Mouse (Mus musculus): ENCODE data around the gene St6galnac3.

The St6galnac3 gene

DNA sequence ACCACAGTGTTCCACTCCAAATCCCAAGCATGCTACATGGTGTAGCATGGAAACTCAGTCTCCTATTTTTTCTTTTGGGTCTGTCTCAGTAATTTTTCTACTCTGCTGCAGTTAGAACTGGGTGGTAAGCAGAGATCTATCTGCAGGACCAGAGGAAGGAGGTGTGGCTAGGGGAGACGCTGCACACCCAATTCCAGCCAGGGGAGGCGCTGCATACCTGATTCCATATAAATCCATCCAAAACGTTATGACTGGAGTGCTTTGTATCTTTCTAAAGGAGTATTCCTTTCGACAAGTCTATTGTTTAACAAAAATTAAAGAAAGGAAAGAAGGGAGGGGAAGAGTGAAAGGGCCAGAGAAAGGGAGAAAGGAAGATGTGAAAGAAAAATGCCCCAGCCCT is 476.9 kb downstream of the St6galnac3 start:
- ChIA-PET CTCF (interaction anchor here in 3 of 4 experiments (0.6 to 1.8 kb wide), 3 partner anchors 12 to 297 kb away, joined by 3 to 6 read pairs (median 4); no protein-coding TSS in a partner anchor), POLR2A (no interaction called here)

DNA sequence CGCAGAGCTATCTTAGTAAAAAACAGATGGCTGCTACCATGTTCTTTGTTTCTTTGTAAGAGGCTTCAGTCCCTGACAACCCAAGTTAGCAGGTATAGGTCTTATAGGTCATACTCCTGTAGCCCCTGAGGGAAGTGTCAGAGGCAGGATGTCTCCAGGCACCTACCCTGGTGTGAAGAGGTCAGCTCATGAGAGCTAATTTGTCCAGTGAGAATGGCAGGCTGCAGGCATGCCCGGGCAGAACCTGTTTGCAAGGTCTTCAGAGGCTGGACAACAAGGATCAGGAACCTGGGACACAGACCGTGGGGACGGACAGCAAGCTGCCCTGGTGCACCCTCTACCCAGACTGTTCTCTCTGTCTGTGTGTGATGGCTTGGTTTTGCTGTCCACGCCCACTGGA is 482.4 kb downstream of the St6galnac3 start:
- ChIA-PET CTCF (interaction anchor here in 1 of 4 experiments (1.8 kb wide), 1 partner anchor 8 kb away, joined by 7 read pairs; no protein-coding TSS in a partner anchor), POLR2A (interaction anchor here in 3 of 4 experiments (0.5 to 1.7 kb wide), 8 partner anchors 8 to 702 kb away, joined by 3 to 14 read pairs (median 4); partner anchors contain the start of gene Acadm (in 1 of the 3))

DNA sequence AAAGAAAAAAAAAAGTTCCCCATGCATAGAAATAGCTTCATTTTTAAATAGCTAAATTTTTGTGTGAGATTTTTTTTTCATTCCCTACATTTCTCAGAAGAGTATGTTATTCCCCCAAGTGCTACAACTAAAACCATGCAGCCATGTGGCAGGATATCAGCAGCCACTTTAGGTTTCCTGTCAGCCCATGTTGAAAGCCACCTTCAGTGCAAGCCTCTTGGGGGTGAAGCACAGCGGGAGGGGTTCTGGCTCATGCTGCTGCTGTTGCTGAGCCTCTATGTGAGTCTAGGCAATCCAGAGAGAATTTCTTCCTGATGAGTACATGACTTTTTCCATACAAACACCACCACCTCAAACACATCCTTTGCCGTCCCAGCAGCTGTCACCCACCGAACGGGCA is 483.8 kb downstream of the St6galnac3 start:
- ChIA-PET POLR2A (no interaction called here), CTCF (interaction anchor here in 1 of 4 experiments (0.6 kb wide), 1 partner anchor 415 kb away, joined by 4 read pairs; no protein-coding TSS in a partner anchor)

DNA sequence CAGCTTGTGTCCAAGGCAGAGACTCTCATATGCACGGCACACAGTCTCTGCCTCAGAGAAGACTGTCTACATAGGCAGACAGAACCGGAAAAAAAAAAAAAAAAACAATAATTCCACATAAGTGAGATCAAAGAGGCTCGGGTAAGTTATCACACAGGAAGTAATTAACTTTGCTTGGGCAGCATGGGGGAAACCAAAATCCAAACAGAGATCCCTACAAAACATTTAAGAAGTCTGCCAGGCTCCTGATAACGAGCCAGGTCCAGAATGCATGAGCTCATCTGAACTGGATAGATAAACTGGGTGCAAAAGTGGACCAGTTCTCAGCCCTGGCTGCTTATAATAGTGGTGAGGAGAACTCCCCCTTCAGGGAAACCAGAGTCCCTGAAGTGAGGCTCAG is 484.6 kb downstream of the St6galnac3 start:
- CTCF ChIA-PET = interaction anchor here in 2 of 4 experiments (0.6 to 0.7 kb wide), 2 partner anchors 56 to 167 kb away, joined by 3 to 9 read pairs; no protein-coding TSS in a partner anchor
- POLR2A ChIA-PET = interaction anchor here in 2 of 4 experiments (0.7 kb wide), 2 partner anchors 10 to 123 kb away, joined by 3 to 4 read pairs; no protein-coding TSS in a partner anchor

DNA sequence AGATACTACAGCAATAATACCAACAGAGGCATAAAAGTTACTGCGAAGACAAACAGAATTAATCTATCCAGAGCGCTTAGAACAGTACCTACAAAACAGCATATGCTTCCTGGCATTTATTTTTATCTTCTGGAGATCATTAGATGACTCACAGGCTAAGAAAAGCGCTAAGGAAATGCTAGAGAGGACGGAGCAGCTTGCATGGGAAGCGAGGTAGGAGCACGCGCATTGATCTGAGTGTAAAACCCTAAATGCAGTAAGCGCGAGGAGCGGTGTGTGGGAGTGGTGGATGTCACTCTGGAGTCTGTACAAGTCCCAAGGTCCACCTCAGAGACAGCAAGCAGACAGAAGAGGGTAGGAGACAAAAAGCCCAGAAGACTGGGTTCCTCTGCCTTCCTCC is 486.6 kb downstream of the St6galnac3 start:
- POLR2A ChIA-PET = interaction anchor here in 2 of 4 experiments (0.5 to 0.6 kb wide), 2 partner anchors 69 to 326 kb away, joined by 3 to 4 read pairs; no protein-coding TSS in a partner anchor
- CTCF ChIA-PET = interaction anchor here in 1 of 4 experiments (0.5 kb wide), 1 partner anchor 84 kb away, joined by 4 read pairs; no protein-coding TSS in a partner anchor

DNA sequence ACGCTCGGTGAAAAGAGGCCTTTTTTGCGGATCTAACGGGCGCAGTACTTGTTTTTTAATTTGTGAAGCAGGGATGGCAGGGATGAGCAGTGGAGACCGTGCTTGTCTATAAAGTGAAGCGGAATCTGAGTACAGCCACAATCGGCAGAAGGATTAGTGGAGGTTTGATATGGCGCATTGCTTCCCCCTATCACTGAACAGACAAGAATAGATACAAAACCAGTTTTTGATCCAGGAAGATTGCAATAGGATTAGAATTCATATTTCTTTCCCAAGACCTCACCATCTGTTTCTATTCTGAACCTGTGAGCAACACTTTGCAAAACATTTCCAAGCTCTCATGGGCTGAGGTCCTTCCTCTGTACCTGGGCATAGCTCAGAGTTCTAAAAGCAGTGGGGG is 488.7 kb downstream of the St6galnac3 start:
- ChIA-PET CTCF (interaction anchor here in 2 of 4 experiments (0.6 to 2.0 kb wide), 4 partner anchors 12 to 539 kb away, joined by 3 to 4 read pairs (median 3); no protein-coding TSS in a partner anchor), POLR2A (interaction anchor here in 1 of 4 experiments (0.7 kb wide), 1 partner anchor 315 kb away, joined by 3 read pairs; no protein-coding TSS in a partner anchor)

DNA sequence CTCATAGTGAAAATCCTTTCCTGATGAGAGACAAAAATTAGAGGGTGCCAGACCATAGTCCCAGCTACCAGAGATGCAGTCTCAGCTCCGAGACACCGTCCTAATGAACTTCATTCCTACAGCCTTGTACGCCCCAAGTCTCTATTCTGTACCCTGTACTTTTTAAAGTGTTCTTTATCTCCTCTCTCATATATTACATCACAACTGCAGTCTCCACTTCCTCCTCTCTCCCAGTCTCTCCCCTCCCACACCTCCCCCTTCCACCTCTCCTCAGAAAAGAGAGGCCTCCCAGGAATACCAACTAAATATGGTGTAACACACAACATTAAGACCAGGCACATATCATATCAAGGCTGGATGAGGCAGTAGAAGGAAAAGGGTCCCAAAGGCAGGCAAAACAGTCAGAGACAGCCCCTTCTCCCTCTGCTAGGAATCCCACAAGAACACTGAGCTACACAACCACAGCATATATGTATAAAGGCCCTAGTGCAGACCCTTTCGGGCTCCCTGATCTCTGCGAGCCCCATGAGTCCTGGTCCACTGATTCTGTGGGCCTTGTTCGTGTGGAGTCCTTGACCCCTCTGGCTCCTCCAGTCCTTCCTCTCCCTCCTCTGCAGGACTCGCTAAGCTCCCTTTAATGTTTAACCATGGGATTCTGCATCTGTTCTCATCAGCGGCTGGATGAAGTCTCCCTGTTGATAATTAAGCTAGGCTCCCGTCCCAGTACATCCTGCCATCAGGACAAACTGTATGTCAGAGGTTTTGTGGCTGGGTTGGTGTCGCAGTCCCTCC is 502.2 kb downstream of the St6galnac3 start:
- ChIA-PET CTCF (interaction anchor here in 1 of 4 experiments (1.3 kb wide), 1 partner anchor 28 kb away, joined by 4 read pairs; no protein-coding TSS in a partner anchor), POLR2A (interaction anchor here in 1 of 4 experiments (0.6 to 0.8 kb wide), 2 partner anchors 21 to 585 kb away, joined by 3 to 4 read pairs; no protein-coding TSS in a partner anchor)

DNA sequence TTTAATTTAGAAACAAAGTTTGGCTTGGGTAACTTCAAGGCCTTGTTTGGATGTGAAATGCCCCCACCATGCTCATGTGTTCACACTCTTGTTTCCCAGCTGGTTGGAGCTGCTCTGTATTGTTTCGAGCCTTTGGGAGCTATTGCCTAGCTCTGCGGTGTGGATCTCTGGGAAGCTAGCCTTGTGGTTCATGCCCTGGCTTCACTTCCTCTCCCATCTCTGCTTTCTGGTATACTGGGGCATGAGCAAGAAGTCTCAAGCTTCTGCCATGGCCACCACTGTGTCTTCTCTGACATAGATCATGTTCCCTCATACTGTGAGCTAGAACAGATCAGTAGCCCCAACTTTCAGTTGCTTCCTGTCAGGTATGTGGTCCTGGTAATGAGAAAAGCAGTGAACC is 505.6 kb downstream of the St6galnac3 start:
- POLR2A ChIA-PET = interaction anchor here in 1 of 4 experiments (0.7 to 1.0 kb wide), 3 partner anchors 10 to 1364 kb away, joined by 3 to 5 read pairs (median 3); no protein-coding TSS in a partner anchor
- CTCF ChIA-PET = interaction anchor here in 1 of 4 experiments (0.6 kb wide), 1 partner anchor 225 kb away, joined by 3 read pairs; no protein-coding TSS in a partner anchor

DNA sequence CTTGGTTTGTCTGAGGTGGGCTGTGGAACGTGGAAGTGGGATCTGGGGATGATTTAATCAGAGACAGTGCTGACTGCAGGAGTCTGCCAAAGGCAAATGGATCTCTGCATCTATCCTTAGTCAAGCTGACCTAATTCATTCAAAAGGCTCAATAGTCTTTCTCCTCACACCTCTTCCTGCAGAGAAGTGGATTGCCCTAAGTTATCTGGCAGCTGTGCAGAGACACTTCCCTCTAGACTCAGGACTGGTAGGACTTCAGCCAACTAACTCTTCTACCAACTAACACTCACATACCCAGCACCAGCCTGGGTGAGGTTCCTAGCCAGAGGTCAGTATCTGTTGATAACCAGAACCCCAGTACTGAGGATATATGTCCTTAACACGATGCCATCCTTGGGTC is 516.8 kb downstream of the St6galnac3 start:
- POLR2A ChIA-PET = interaction anchor here in 1 of 4 experiments (1.2 kb wide), 1 partner anchor 11 kb away, joined by 3 read pairs; no protein-coding TSS in a partner anchor
- CTCF ChIA-PET = no interaction called here

DNA sequence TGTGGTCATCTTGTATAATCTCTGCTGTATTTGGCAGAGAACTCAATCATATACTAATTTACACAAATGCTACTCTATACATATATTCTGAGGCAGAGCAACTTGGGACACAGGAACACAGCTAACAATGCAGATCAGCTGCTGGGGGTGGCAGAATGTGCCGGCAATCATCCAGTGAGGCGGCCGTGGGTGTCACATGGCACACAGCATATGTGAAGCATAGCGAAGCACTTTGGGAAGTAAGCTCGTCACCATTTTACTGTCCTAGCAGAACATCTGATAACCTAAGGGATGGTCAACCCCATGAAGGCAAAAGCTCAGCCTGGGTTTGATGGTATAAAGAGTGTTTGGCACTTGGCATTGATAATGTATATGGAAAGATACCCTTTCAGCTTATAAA is 520.9 kb downstream of the St6galnac3 start:
- ChIA-PET CTCF (no interaction called here), POLR2A (no interaction called here)

DNA sequence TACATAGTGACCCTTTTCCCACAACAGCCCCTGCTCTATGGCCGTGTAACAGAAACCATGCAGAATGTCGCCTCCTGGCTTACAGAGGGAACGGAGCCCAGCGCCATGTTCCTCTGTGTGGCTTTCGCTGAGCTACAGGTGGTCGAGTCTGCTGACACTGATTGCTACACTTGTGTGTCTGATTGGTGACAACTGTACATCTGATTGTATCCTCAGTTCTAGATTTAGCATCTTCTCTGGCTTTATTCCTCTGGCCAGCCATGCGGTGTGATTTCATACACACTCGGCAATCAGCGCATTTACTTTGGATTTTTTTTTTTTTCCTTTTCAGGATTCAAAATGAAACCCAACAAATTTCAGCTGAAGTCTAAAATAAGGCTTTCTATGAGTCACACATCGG is 523.1 kb downstream of the St6galnac3 start:
- POLR2A ChIA-PET = interaction anchor here in 1 of 4 experiments (0.7 to 0.8 kb wide), 3 partner anchors 21 to 525 kb away, joined by 3 read pairs; no protein-coding TSS in a partner anchor
- CTCF ChIA-PET = no interaction called here

DNA sequence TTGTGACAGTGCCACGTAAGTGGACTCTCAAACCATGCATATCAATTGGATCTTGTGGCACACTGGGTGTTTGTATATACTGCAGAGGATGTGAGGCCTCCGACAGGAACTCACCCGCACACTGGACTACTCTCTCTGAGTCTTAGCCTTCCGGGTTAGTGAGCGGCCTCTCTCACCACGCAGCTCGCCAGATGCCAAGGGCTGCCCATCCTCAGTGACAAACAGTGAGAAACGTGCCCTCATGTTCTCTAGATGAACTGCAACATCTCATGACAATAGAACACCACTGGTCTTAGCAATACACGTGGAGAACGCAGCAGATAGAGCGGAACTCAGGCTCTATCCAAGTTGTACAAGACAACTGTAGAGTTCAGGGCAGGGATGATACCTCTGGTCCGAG is 524.2 kb downstream of the St6galnac3 start:
- POLR2A ChIA-PET = interaction anchor here in 1 of 4 experiments (0.8 to 1.3 kb wide), 2 partner anchors 11 to 30 kb away, joined by 3 read pairs; no protein-coding TSS in a partner anchor

DNA sequence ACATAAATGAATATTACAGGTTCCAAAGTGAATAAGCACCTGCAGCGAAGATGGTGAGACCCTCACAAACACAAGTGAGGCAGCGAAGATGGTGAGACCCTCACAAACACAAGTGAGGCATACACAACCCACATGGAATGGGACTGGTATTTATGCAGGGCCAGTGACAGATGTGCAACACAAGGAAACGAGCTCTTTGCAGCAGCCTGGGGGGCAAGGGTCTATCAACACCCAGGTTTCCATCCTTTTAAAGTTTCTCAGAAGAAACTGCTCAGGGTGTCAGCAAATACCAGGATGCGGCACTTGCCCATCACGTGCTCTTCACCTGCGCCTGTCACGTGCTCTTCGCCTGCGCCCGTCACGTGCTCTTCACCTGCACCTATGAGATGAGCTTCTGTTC is 524.9 kb downstream of the St6galnac3 start:
- ChIA-PET POLR2A (interaction anchor here in 2 of 4 experiments (1.2 to 1.3 kb wide), 2 partner anchors 11 to 123 kb away, joined by 3 read pairs; no protein-coding TSS in a partner anchor), CTCF (interaction anchor here in 1 of 4 experiments (1.3 kb wide), 1 partner anchor 416 kb away, joined by 3 read pairs; no protein-coding TSS in a partner anchor)

More for the DNA sequence above, 524.2 kb downstream of the St6galnac3 start:
- CTCF ChIA-PET = no interaction called here

DNA sequence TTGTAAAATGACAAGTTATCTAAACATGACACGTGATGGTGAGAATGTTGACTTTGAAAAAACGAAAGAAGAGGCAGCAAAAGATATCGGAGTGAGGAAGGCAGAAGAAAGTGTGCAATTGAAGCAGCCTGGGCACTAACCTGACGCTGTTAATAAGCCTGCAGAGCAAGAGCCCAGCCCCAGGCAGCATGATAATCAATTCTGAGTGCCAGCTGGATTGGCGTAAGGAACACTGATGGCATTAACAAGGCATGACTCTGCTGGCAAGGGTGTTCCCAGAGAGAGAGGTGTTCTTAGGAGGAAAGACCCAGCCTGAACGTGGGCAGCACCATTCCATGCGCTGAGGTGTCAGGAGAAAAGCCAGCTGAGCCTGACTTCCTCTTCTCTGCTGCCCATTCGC is 525.7 kb downstream of the St6galnac3 start:
- POLR2A ChIA-PET = interaction anchor here in 2 of 4 experiments (0.6 to 1.2 kb wide), 2 partner anchors 122 to 806 kb away, joined by 3 read pairs; no protein-coding TSS in a partner anchor
- CTCF ChIA-PET = interaction anchor here in 1 of 4 experiments (1.3 kb wide), 1 partner anchor 415 kb away, joined by 3 read pairs; no protein-coding TSS in a partner anchor

DNA sequence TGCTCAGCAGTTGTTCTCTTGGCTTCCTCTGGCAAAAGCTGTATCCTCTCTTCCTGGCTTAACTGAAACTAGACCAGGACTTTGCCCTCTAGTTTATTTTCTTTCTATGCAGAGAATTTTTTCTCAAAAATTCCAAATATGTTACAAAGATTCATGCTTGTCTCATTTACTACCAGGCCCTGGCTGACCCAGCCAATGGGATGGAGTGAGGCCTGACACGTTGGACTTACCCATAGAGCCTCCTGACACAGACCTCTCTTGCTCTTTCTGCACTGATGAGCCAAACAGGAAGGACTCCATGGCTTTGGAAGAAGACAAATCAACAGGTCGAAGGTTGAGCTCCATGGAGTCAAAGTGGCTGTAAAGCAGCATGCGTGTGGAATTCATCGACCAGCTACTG is 526.5 kb downstream of the St6galnac3 start:
- ChIA-PET POLR2A (interaction anchor here in 1 of 4 experiments (0.6 kb wide), 1 partner anchor 805 kb away, joined by 3 read pairs; no protein-coding TSS in a partner anchor), CTCF (no interaction called here)

DNA sequence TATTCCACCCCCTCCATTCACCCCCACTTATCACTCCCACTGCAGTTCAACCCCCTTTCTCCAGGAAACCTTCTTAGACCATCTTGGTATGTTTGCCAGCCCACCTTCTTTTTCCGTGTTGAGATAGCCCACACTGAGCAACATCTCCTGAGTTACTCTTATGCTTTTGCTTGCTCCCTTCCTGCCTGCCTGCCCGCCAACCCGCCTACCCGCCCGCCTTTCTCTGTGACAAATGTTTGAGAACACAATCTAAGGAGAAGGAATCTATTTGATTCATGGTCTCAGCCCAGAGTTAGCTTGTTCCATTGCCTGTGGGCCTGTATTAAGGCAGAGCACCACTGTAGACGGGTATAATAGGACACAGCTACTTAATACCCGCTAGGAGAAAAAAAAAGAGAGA is 531.9 kb downstream of the St6galnac3 start:
- CTCF ChIA-PET = no interaction called here
- POLR2A ChIA-PET = interaction anchor here in 1 of 4 experiments (1.0 kb wide), 1 partner anchor 339 kb away, joined by 3 read pairs; no protein-coding TSS in a partner anchor

DNA sequence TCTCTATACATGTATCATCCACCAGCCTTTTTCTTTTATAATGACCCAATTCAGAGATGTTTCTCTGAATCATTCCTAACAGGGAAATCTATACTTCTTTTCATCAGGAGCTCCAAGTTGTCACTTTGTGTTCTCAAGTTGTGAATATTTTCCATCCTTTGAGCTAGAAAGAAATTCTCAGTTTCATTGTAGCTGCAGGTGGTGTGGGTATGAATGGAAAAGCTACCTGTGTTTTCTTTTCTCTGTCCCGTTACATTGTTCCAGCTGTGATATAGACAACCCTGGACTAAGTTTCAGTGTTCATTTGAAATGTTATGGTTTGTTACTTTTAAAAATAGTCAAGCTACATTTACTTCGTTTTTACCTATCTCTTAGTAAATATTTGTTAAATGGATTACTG is 534.2 kb downstream of the St6galnac3 start:
- ChIA-PET CTCF (interaction anchor here in 1 of 4 experiments (0.7 kb wide), 1 partner anchor 53 kb away, joined by 4 read pairs; no protein-coding TSS in a partner anchor), POLR2A (interaction anchor here in 2 of 4 experiments (0.6 to 0.7 kb wide), 2 partner anchors 65 to 549 kb away, joined by 3 read pairs; no protein-coding TSS in a partner anchor)

DNA sequence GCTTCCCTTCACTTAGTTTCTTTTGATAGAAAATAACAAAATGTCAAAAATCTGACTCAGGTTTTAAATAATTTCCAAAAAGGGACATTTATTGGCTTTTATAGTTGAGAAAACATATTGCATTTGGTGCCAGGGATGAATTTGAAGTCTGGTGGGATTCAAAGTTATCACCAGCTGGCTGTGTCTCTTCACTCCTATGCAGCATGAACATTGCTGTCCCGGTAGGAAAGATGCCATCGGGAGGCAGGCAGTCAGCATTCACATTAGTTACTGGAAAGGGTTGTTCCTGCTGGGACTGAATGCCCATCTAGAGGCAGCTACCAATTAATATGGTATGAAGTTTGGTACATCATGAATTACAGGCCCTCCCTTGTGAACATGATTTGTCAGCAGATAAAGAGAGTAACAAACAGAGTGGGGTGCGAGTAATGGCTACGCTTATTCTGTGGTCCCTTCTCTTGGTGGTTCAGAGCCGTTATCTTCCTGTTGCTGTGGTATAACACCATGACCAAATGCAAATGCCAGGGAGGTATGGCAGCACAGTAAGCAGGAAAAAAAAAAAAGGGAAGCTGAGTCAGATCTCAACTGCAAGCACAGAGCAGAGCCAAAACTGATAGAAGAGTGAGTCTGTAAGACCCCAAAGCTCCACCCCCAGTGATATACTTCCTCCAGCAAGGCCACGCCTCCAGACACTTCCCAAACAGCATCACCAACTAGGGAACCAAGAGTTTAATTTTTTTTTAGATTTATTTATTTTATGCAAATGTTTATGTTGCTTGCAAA is 535.1 kb downstream of the St6galnac3 start:
- ChIA-PET POLR2A (interaction anchor here in 1 of 4 experiments (0.6 kb wide), 1 partner anchor 548 kb away, joined by 3 read pairs; no protein-coding TSS in a partner anchor), CTCF (no interaction called here)

Data from embryonic stem cell, embryonic (primary cell).